Mouse (Mus musculus) embryonic fibroblast, embryonic 13.5 days (primary cell): ENCODE measurements around the gene Gga1. TPM values are rescaled to one million over a fixed set of nuclear protein-coding genes. Genes with fewer than 3 reads are reported as not detected.
"Not testable (repeated sequence)": the region's sequence is repeated elsewhere in the genome, so short reads cannot be mapped to it uniquely, and the experiment has no call there.

Experiments
- H3K27ac ChIP-seq: 2 replicates; pipeline ENCODE4 v1.5.1; 2012; ENCODE audit warnings: low read length, control low read depth, inconsistent platforms; ENCODE audit not compliant: insufficient read depth
- H3K4me1 ChIP-seq: 2 replicates; pipeline ENCODE4 v1.6.1; 2011; ENCODE audit warnings: low read length; ENCODE audit not compliant: control insufficient read depth, insufficient read depth
- H3K4me3 ChIP-seq: 2 replicates; pipeline ENCODE4 v1.5.1; 2011; ENCODE audit warnings: mild to moderate bottlenecking, control low read depth, low read length; ENCODE audit not compliant: insufficient read depth
- CTCF ChIP-seq: IDR thresholded peaks from 2 replicates; pipeline ENCODE4 v1.5.1; 2011; ENCODE audit warnings: mild to moderate bottlenecking, control low read depth, low read length, moderate library complexity, borderline replicate concordance; ENCODE audit not compliant: insufficient read depth
- POLR2A ChIP-seq: IDR thresholded peaks from 2 replicates; pipeline ENCODE4 v1.6.1; 2011; ENCODE audit warnings: low read depth, mild to moderate bottlenecking, control low read depth, low read length, moderate library complexity
- polyA plus RNA-seq: library from polyadenylated mRNA; stranded (reverse); fragments of >200 nt; gene quantifications from 2 replicates; pipeline ENCODE4 v1.2.4, GENCODE M21; 2011; ENCODE audit warnings: low read depth; ENCODE audit not compliant: missing spikeins, insufficient read length

The Gga1 gene
- polyA plus RNA-seq, 1 experiment = 33.1 TPM

DNA sequence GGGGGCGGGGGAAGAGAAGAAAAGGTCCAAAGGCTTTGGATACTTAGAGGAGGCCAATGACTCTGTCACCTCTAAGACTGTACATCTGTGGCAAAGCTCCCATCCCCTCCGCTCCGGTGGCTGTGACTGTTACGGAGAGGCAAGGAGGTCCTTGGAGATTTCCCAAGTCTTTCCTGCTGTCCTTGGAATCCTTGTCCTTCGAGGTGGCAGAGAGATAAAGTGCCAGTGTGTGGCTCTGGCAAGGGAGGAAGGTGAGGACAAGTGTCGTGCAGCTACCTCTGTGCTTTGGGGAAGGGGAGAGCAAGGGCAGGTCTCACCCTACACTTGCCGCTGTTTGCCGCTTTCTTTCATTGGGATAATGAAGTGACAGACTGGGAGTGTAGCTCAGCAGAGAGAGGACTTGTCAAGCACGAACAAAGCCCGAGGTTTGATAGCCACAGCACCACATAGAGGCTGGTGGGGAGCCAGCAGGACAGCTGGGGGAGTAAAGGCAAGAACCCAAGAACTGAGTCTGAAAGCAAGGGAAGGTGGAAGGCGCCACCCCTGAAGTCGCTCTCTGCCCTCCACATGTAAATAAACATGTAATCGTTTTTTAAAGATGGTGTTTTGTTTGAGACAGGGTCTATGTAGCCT lies 3.1 kb upstream of the Gga1 start:
- no peak for TF ChIP-seq POLR2A
- no peak for TF ChIP-seq CTCF
- Histone ChIP-seq H3K27ac (no peak overlapping the region), H3K4me1 (no peaks in the 10 kb centered on the region), H3K4me3 (no peak overlapping the region)

DNA sequence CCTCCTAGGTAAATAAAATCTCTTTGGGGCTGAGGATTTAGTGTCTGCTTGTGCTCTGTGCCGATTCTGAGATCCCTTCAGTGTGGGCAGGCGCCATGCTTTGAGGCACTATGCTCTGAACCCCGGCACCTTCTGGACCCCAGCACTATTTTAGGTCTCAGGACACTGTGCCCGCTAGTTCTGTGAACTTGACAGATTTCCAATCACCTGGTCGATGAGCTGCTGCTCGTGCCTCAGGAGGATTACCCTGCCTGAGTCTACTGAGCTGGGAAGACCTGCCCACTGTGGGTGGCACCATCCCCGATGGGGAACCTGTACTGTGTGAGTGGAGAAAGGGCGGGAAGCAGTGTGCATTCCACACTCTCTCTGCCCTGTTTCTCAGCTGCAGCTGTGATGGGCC lies 2.0 kb upstream of the Gga1 start:
- Histone ChIP-seq H3K4me1 (no peaks in the 10 kb centered on the region), H3K4me3 (no peak overlapping the region), H3K27ac (no peak overlapping the region)
- TF ChIP-seq POLR2A = no peak
- no peak for TF ChIP-seq CTCF

DNA sequence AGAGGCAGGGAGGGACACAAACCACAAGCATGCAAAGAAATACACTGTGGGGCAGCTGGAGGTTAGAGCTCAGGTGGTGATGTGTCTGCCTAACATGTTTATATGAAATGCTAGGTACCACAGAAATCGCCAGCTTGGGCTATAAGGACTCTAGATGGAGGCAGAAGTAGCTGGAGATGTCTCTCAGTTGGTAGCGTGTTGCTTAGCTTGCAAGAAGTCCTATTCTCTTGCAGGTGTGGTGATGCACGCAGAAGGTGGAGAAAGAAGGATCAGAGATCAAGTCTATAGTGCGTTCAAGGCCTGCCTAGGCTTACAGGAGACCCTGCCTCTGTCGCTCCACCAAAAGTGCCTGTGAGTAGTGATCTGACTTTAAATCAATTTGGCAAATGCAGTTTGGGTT lies 1.5 kb upstream of the Gga1 start:
- TF ChIP-seq POLR2A = no peak
- TF ChIP-seq CTCF = no peak
- H3K4me1 ChIP-seq = no peaks in the 10 kb centered on the region
- H3K4me3 ChIP-seq = no peak overlapping the region
- no peak overlapping the region for H3K27ac ChIP-seq

DNA sequence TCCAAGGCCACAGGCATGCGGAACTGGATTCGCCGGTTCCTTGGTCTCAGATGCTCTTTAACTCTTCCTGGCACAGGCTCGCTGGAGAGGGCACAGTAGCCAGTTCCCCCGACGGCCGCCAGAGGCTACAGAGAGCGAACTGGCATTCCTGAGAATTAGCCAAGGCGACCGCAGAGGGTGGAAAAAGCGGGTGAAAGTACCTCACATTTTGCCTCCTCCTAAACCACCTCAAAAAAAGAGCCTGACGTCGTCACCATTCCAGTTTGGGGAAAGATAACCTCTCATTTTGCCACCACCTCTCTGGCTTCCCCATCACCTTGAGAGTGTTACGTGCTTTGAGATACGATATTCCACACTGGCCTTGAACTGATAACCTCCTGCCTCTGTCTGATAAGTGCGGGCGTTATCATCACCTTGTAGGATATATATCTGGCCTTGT lies 713 bp upstream of the Gga1 start:
- Histone ChIP-seq H3K4me1 (no peaks in the 10 kb centered on the region), H3K4me3 (peak overlapping the region; percentile 38), H3K27ac (peak overlapping the region; percentile 94)
- TF ChIP-seq POLR2A = peak; percentile 50
- peak; percentile 34; the same call in 1 of the 2 replicates for TF ChIP-seq CTCF

DNA sequence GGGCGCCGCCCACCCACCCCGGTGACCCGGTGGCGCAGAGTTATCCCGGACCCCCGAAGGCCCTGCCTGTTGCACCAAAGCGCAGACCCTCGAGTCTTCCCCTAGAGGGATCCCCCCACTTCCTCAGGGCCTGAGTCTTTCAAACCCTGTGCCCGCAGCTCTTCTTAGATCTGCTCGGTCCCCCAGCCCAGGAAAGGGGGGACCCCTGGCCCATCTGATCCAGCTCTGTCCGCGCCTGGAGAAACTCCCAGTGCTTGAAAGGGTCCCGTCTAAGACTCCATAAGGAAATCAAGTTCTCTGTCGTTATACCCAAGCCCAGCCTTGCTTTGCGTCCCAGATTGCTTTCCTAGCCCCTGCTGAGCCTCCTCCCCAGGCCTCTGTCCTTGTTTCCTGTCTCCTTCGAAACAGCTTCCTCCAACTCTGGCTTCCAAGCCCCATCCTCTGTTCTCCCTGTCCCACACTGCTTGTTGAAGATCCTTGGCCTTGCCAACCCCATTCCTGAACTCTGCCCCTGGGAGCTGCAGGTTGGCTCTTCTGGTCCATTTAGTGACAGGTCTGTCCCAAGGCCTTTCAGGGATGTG lies 910 bp downstream of the Gga1 start:
- Histone ChIP-seq H3K4me1 (no peaks in the 10 kb centered on the region), H3K4me3 (peak overlapping the region; percentile 62), H3K27ac (peak overlapping the region; percentile 94)
- no peak; the same call in 1 of the 2 replicates for TF ChIP-seq POLR2A
- no peak for TF ChIP-seq CTCF

DNA sequence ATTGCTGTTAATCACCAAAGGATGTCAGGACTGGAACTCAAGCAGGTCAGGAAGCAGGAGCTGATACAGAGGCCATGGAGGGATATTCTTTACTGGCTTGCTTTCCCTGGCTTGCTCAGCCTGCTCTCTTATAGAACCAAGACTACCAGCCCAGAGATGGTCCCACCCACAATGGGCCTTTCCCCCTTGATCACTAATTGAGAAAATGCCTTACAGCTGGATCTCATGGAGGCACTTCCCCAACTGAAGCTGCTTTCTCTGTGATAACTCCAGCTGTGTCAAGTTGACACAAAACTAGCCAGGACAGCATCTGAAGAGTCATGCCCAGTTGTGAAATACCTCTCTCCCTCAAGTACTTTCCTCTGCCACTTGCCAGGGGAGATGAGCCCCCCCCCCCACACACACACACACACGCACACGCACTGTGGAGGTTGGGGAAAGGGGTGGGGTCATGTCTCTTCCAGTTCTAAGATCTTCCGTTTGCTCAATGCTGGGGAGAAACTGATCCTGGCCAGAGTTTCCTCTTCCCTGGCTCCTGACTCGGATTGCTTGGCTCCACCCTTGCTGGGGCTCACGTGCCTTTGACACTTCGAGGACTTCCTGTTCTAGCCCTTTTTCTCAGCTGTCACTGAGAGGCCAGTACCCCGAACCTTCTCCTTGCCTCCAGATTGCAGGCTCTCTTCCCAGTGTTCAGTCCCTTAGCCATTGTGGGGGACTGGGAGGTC lies 2.0 kb downstream of the Gga1 start:
- not testable (repeated sequence) for H3K4me3 ChIP-seq, H3K4me1 ChIP-seq
- H3K27ac ChIP-seq = 0 out of 2 replicates have a peak overlapping the region, but pooled peaks have one; percentile 27

DNA sequence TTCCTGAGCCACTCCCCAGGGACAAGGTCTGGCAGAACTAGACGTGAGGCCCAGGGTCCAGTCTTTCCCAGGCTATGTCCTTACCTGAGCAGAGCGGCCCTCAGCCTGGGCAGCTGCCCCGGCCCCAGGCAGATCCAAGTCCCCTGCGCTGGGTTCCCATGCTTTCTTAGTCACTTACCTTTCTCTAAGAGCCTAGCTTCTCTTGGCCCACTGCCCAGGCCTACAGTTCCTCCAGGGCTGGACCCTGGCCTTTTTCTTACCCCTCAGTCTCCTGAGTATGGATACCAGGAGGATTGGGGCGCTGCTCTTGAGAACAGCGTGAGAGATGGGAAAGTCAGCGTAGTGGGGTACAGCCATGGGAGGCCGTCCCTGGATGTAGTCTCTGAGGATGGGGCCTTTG lies 3.4 kb downstream of the Gga1 start:
- TF ChIP-seq CTCF = no peak
- no peak for TF ChIP-seq POLR2A
- Histone ChIP-seq H3K4me1 (no peaks in the 10 kb centered on the region), H3K27ac (no peak overlapping the region), H3K4me3 (no peak overlapping the region)

DNA sequence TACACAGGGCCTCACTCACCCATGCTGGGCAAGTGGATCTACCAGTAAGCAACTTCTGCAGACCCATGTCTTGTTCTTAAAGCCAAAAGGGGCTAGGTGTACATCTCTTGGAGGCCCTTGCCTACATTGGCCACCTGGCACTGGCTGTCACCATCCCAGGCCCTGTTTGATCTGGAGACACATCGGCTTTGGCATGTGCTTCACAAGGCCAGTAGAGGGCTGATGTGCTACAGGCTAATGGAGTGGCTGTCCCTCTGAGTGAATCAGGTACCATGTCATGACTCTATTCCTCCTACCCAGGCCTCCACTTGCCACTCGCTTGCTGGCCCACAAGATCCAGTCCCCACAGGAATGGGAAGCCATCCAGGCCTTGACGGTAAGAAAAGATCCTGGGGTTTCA lies 4.8 kb downstream of the Gga1 start:
- Histone ChIP-seq H3K27ac (no peak overlapping the region), H3K4me3 (no peak overlapping the region), H3K4me1 (no peaks in the 10 kb centered on the region)
- TF ChIP-seq POLR2A (no peak), CTCF (no peak)

DNA sequence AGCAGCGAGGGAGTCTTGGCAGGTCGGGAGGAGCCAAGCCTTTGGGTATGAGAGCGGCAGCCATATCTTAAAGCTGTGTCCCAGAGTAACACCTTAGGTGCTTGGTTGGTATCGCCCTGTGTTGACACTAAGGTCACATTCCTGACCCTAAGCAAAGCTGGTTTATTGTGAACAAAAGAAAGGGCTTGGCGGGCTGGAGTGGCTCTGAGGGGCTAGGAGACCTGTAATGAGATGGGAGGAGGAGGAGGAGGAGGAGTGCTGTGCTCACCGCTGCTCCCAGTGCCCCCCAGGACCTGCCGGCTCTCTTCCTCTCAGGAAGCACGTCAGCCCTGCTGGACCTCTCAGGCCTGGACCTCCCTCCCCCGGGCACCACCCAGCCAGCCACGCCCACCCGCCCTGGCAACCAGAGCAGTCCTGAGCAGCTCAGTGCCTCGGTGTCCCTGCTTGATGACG lies 12.4 kb downstream of the Gga1 start:
- no peaks in the 10 kb centered on the region for H3K4me1 ChIP-seq
- H3K4me3 ChIP-seq = no peak overlapping the region
- TF ChIP-seq POLR2A = no peak
- TF ChIP-seq CTCF = no peak
- H3K27ac ChIP-seq = no peak overlapping the region

DNA sequence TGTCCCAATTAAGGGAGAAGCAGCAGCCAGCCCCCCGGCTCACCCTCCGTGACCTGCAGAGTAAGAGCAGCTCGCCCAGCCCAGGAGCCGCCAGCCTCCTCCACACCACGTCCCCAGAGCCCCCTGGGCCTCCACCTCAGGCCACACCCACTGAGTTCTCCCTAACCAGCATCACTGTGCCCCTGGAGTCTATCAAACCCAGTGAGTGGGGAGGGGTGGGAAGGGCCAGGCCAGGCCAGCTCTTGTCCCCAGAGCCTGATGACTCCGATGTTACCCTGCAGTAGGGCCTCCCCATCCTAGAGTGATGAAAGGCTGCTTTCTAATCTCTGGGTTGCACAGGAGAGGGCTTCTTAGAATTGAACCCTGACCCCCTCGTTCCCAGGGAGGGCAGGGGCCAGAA lies 15.4 kb downstream of the Gga1 start:
- Histone ChIP-seq H3K4me1 (no peaks in the 10 kb centered on the region), H3K27ac (no peak overlapping the region), H3K4me3 (no peak overlapping the region)
- no peak for TF ChIP-seq POLR2A
- no peak for TF ChIP-seq CTCF
